Mouse (Mus musculus) kidney, postnatal 0 days (tissue): Measurements from ENCODE around the gene Ildr2. TPM values are rescaled to one million over a fixed set of nuclear protein-coding genes. Genes with fewer than 3 reads are reported as not detected.

ENCODE experiments used
- ATAC-seq: fragments of 200-750 bp; cut with Nextera tagmentation; replicated peaks from 2 replicates; pipeline ENCODE4 v1.8.0; 2017; ENCODE audit warnings: low read depth, moderate number of reproducible peaks, moderate TSS enrichment, moderate library complexity; ENCODE audit not compliant: low FRiP score
- DNase-seq: peaks from one replicate; pipeline ENCODE4 v3.0.0-alpha.2; 2016; ENCODE audit warnings: low spot score
- H3K27ac ChIP-seq: fragments of 300-500 bp; sonication (generic); 2 replicates; pipeline ENCODE4 v1.5.1; 2014; ENCODE audit warnings: mild to moderate bottlenecking
- H3K27me3 ChIP-seq: fragments of 300-500 bp; sonication (generic); 2 replicates; pipeline ENCODE4 v1.6.1; 2014; ENCODE audit warnings: low read length, mixed read lengths; ENCODE audit not compliant: insufficient read depth
- H3K36me3 ChIP-seq: fragments of 300-500 bp; sonication (generic); 2 replicates; pipeline ENCODE4 v1.6.1; 2014; ENCODE audit warnings: low read length, mixed read lengths; ENCODE audit not compliant: insufficient read depth
- H3K4me1 ChIP-seq: fragments of 300-500 bp; sonication (generic); replicated peaks from 2 replicates; pipeline ENCODE4 v1.6.1; 2014; ENCODE audit warnings: antibody characterized with exemption, low read length, mixed read lengths; ENCODE audit not compliant: insufficient read depth
- H3K4me2 ChIP-seq: fragments of 300-500 bp; sonication (generic); 2 replicates; pipeline ENCODE4 v1.6.1; 2014; ENCODE audit warnings: mild to moderate bottlenecking, low read length, moderate library complexity, mixed read lengths
- H3K4me3 ChIP-seq: fragments of 300-500 bp; sonication (generic); replicated peaks from 2 replicates; pipeline ENCODE4 v1.5.1; 2014; ENCODE audit warnings: low read depth, low read length
- H3K9ac ChIP-seq: fragments of 300-500 bp; sonication (generic); 2 replicates; pipeline ENCODE4 v1.6.1; 2014; ENCODE audit warnings: low read depth, low read length
- H3K9me3 ChIP-seq: fragments of 300-500 bp; sonication (generic); replicated peaks from 2 replicates; pipeline ENCODE4 v1.6.1; 2016; ENCODE audit warnings: low read length, inconsistent platforms, mixed read lengths
- CTCF ChIP-seq: IDR thresholded peaks from 2 replicates; pipeline ENCODE4 v1.5.1; 2016; ENCODE audit warnings: antibody characterized with exemption, low read depth, mild to moderate bottlenecking, moderate library complexity
- WGBS: fragments of 180-500 bp; shearing (Covaris S2); extraction: QIAGEN DNeasy Blood & Tissue Kit; methylation state at CpG from one replicate; pipeline ENCODE4 v1.1.7; 2014; 5-methylcytosine and 5-hydroxymethylcytosine counted together
- polyA plus RNA-seq: library from polyadenylated mRNA; unstranded; fragments of >200 nt; fragmentation: Nextera tagmentation; extraction: Ambion mirVana; gene quantifications from 2 replicates; pipeline ENCODE4 v1.2.1, GENCODE M21; 2015

The Ildr2 gene
- polyA plus RNA-seq, 1 experiment from 2014 or later, result 3.1 TPM

- no peak for TF ChIP-seq CTCF
- DNase-seq (no peak), ATAC-seq (no peak)
- no peak overlapping the region for H3K4me3 ChIP-seq
- H3K27ac ChIP-seq, result no peak overlapping the region
- 78% methylated on average over 8 of the region's 8 CpGs for WGBS
- H3K4me1 ChIP-seq, result no peaks in the 10 kb centered on the region
- no peaks in the 10 kb centered on the region for H3K9me3 ChIP-seq
- H3K9ac ChIP-seq, result no peak overlapping the region
- H3K36me3 ChIP-seq, result no peaks in the 10 kb centered on the region
- no peak overlapping the region for H3K4me2 ChIP-seq
- H3K27me3 ChIP-seq, result no peaks in the 10 kb centered on the region
Observed at GRCm38 (mm10) chr1:166344300-166345077, 90.5 kb downstream of the Ildr2 start.

GRCm38 (mm10) chr1:166345602-166346001, 91.7 kb downstream of the Ildr2 start:
- no peaks in the 10 kb centered on the region for H3K27me3 ChIP-seq
- H3K4me2 ChIP-seq, result no peak overlapping the region
- no peaks in the 10 kb centered on the region for H3K4me1 ChIP-seq
- no peak overlapping the region for H3K9ac ChIP-seq
- 86% methylated on average over 6 of the region's 6 CpGs for WGBS
- no peaks in the 10 kb centered on the region for H3K9me3 ChIP-seq
- ATAC-seq, result no peak
- H3K36me3 ChIP-seq, result no peaks in the 10 kb centered on the region
- DNase-seq, result no peak
- no peak overlapping the region for H3K4me3 ChIP-seq
- H3K27ac ChIP-seq, result no peak overlapping the region
- no peak for TF ChIP-seq CTCF

- no peaks in the 10 kb centered on the region for H3K36me3 ChIP-seq
- DNase-seq (no peak), ATAC-seq (no peak)
- no peak overlapping the region for H3K27ac ChIP-seq
- no peak overlapping the region for H3K4me3 ChIP-seq
- 74% methylated on average over 3 of the region's 3 CpGs for WGBS
- no peak overlapping the region for H3K9ac ChIP-seq
- no peaks in the 10 kb centered on the region for H3K9me3 ChIP-seq
- H3K4me1 ChIP-seq, result no peaks in the 10 kb centered on the region
- no peak overlapping the region for H3K4me2 ChIP-seq
- TF ChIP-seq CTCF, result no peak
- no peaks in the 10 kb centered on the region for H3K27me3 ChIP-seq
Observed at GRCm38 (mm10) chr1:166346906-166347305, 93.0 kb downstream of the Ildr2 start.

- Histone ChIP-seq H3K4me2 (no peak overlapping the region), H3K9ac (no peak overlapping the region), H3K27me3 (no peaks in the 10 kb centered on the region), H3K36me3 (no peaks in the 10 kb centered on the region), H3K9me3 (no peaks in the 10 kb centered on the region), H3K27ac (no peak overlapping the region), H3K4me1 (no peaks in the 10 kb centered on the region), H3K4me3 (no peak overlapping the region)
- WGBS, result 65% methylated on average over 3 of the region's 3 CpGs
- DNase-seq (no peak), ATAC-seq (no peak)
- no peak for TF ChIP-seq CTCF
Observed at GRCm38 (mm10) chr1:166349341-166349740, 95.4 kb downstream of the Ildr2 start.

- Histone ChIP-seq H3K9ac (no peak overlapping the region), H3K4me1 (no peaks in the 10 kb centered on the region), H3K36me3 (no peaks in the 10 kb centered on the region), H3K4me3 (no peak overlapping the region), H3K27me3 (no peaks in the 10 kb centered on the region), H3K27ac (no peak overlapping the region), H3K9me3 (no peaks in the 10 kb centered on the region), H3K4me2 (no peak overlapping the region)
- TF ChIP-seq CTCF, result no peak
- DNase-seq (no peak), ATAC-seq (no peak)
- 69% methylated on average over 11 of the region's 11 CpGs for WGBS
Observed at GRCm38 (mm10) chr1:166349751-166350150, 95.8 kb downstream of the Ildr2 start.

GRCm38 (mm10) chr1:166360157-166360855, 106.4 kb downstream of the Ildr2 start:
- Histone ChIP-seq H3K4me1 (no peaks in the 10 kb centered on the region), H3K27ac (no peak overlapping the region), H3K36me3 (no peaks in the 10 kb centered on the region), H3K27me3 (no peaks in the 10 kb centered on the region), H3K9me3 (no peaks in the 10 kb centered on the region), H3K4me3 (no peak overlapping the region), H3K9ac (no peak overlapping the region), H3K4me2 (no peak overlapping the region)
- peak; percentile 83 for DNase-seq
- peak; percentile 92 for TF ChIP-seq CTCF
- no peak; the same call in 1 of the 2 replicates for ATAC-seq
- 18% methylated on average over 14 of the region's 14 CpGs for WGBS
